Mouse (Mus musculus): ENCODE results near the gene Eid2.
"Not testable (repeated sequence)": the region's sequence is repeated elsewhere in the genome, so short reads cannot be mapped to it uniquely, and the experiment has no call there.

The Eid2 gene

DNA sequence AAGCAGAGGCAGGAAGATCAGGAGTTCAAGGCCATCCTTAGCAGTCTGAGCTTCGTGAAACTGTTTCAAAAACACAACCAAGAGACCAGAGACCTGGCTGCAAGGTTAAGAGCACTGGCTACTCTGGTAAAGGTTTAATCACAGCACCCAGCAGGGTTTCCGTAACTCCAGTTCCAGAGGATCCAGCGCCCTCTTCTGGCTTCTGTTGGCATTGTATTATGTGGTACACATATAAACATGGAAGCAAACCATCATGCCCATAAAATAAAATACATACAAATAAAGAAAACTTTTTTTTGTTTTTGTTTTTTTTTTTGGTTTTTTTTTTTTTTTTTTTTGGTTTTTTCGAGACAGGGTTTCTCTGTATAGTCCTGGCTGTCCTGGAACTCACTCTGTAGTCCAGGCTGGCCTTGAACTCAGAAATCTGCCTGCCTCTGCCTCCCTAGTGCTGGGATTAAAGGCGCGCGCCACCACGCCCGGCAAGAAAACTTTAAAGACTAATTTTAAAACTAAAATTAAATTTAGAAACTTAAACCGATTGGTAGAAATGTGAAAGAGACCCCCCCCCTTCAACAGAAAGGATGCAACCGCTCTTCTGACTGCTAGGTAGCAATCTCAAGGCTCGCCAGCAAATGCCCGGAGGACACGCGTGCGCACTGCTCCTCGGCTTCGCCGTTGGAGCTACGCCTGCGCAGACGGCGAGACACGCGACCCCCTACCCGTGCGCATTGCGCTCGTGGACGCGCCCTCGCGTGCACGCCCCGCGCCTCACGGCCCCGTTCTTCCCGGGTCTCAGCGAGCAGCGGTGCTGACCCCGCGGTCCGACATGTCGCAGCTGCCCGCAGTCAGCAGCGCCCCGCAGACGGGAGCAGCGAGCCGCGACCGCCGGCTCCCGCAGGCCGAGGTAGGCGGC lies at the start of gene Eid2:
Gene Eid2 (plus strand): TSS at position 753 of the 913 bp plus-strand sequence.
- peak; percentile 79 for DNase-seq (ENCODE audit: low read depth, low spot score)

DNA sequence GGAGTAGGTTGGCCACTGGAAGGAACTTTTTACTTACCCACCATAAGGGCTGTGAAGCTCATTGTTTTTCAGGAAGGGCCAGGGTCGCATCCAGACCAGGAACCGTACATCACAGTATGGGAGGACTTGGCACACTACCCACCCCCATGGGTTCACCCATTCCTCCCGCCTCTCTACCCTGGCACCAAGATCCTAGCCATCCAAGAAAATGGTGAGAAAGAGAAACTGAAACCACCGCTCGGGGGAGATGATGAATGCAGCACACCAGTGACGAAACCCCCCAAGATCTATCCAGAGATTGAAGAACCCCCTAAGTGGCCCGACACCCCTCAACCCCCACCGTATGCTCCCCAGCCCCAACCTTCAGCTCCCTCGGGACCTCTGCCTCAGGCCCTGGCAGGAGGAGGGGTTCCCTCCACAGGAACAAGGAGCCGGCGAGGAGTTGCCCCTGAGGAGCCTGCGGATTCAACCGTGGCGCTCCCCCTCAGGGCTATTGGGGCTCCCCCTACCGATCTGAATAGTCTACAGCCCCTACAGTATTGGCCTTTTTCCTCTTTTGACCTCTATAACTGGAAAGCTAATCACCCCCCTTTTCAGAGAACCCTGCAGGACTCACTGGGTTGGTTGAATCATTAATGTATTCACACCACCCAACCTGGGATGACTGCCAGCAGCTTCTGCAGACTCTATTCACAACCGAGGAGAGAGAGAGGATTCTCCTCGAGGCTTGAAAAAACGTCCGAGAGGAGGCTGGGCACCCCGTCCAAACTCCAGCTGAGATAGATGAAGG lies 48.5 kb upstream of the Eid2 start:
- not testable (repeated sequence) for DNase-seq (ENCODE audit: low read depth, low spot score)

DNA sequence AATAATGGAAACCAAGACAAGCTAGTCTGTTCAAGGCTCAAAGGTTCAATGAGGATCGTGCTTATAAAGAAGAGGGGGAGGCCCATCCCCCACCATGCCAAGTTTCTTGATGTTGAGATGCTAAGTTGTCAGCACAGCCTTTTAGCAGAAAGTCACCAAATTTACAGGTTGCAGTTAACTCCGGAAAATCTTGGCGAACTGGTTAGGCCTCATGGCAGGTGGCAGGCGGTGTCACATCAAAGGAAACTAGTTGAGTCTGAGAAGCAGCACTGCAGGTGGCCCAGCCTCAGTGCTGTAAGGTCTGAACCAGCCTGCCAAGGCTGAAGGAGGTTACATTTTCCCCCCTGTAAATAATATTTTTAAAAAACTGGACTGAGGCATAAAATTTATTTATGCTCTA lies 40.8 kb upstream of the Eid2 start:
- DNase-seq (ENCODE audit: low read depth, low spot score), result not testable (repeated sequence)

DNA sequence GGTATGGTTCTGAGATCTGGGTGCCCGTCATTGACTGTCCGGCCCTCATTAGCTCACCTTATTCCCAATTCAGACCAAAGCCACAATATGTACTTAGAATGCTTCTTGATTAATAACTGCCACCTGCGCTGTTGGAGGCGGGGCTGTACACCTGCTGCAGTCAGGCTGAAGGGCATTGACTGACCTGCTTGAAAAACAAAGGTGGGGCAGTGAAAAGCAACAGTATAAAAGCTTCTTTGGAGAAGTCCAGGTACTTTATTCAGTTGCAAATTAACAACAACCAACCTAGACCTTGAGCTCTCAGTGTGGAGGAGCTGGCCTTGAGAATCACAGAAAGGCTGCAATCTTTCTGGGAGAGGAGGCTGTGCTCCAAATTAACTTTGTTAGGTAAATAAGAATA lies 40.3 kb upstream of the Eid2 start:
- not testable (repeated sequence) for DNase-seq (ENCODE audit: low read depth, low spot score)

DNA sequence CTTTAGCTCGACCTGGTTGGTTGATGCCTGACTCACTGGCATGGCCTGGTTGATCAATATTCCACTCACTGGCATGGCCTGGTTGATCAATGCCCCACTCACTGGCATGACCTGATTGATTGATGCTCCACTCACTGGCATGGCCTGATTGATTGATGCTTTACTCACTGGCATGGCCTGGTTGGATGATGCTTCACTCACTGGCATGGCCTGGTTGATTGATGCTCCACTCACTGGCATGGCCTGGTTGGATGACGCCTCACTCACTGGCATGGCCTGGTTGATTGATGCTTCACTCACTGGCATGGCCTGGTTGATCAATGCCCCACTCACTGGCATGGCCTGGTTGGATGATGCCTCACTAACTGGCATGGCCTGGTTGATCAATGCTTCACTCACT lies 23.7 kb upstream of the Eid2 start:
- DNase-seq (ENCODE audit: low read depth, low spot score), result not testable (repeated sequence)

DNA sequence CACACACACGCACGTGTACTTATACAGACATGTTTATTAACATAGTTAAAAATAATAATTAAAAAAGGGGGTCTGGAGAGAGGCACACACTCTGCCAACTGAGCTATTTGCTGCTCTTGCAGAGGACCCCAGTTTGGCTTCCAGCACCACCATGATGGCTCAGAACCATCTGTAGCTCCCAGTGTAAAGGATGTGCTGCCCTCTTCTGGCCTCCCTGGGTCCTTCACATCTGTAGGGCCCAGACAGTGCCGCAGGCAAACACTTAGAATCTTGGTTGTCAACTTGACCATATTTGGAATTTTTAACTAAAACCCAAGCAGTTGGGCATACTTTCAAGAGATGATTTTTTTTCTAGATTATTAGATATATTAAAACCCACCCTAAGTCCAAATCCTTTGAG lies 18.7 kb upstream of the Eid2 start:
- DNase-seq (ENCODE audit: low read depth, low spot score), result no peak

DNA sequence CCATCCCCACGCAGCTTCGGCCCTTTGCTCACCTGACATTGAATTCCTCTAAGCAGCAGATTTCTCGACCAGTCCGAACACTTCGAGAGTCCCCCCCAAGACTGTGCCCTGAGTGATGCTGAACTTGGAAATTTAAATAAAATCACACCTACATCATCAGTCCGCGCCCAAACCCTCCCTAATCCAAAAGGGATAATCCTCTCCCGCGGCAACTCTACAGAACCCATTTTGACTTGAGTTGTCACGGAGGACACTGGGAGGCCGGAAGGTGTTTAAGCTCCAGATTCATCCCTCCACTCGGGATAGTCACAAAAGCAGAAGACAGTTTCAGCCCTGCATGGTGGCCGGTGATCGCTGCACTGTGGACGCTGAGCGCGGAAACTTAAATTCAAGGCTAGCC lies 15.7 kb upstream of the Eid2 start:
- no peak for DNase-seq (ENCODE audit: low read depth, low spot score)

DNA sequence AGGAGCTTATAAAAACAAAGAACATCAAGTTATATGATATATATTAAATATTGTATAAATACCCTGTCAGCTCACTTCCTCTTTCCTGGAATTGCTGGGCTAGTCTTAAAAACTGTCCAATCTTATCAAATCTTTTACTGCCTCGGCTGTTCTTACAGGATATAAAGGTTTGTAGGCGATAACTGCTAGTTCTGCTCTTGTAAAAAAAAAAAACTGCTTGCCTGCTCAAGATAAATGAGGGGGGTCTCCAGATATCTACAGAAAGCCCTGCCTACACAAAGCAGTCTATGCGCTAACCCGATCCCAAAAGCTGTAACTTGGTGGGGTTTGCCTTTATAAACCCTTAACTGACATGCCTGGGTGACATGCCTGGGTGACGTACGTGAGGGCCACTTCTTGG lies 13.1 kb upstream of the Eid2 start:
- no peak for DNase-seq (ENCODE audit: low read depth, low spot score)

DNA sequence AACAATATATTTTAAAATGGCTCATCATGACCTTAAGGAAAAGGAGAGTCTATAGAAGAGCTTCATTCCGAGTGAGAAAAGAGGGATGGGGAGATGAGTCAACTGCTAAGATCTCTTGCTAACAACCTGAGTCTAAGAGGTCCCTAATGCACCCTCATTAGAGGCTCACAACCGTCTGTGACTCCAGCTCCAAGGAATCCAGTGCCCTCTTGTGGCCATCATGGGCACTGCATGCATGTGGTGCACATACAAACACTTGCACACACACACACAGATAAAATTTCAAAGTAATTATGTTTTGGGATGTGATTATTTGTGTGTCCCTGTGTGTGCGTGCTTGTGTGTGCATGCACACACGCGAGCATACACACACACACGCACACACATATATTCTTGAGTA lies 12.2 kb upstream of the Eid2 start:
- no peak for DNase-seq (ENCODE audit: low read depth, low spot score)

DNA sequence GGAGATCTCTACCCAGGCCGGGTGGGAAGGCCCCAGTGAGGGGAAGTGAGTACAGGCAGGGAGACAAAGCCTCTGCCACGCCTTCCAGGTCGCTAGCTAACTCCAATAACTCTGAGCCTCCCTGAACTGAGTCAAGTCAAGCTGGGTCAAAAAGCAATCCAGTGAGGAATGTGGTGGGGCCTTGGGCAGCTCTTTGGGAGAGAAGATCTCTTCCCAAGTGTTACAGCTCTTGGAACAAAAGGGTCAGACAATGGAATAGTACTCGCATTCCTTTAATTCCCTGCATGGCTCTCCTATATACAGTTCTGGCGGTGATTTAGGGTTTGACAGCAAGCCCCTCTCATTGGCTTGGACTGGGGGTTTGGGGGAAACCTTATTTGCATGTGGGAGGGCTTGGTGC lies 4.8 kb upstream of the Eid2 start:
- no peak for DNase-seq (ENCODE audit: low read depth, low spot score)

DNA sequence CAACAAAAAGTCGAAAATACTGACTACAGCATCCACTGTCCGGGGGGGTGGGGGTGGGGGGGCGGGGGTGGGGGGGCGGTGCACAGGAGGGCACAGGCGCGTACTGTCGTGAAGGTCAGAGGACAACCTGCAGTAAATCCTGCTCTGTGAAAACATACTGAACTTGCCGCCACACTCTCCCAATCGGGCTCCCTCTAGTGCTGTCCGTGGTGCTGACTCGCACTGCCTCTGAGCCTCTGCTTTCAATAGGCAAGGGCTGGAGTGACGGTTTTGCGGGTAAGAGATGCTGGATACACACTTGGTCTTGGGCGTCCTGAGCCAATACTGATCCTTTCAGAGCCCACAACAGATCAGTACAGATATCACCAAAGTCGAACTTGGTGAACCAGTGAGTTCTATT lies 3.9 kb upstream of the Eid2 start:
- peak; percentile 53 for DNase-seq (ENCODE audit: low read depth, low spot score)

DNA sequence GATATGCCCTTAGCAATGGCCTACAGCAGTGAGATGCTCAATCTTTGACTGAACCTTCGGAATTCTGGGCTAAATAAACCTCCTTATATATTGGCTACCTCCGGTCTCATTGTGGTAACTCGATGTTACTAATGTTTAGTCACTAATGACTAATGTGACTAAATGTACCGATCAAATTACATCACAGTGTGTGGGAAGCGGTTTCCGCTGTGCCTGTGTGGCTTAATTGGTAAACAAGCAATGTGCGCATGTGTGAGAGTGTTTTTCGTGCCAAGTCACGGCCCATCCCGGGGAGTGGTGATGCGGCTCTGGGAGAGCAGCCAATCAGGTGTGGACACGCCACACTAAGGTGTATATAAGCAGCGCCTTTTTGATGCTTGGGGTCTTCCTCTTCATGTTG lies 2.3 kb upstream of the Eid2 start:
- DNase-seq (ENCODE audit: low read depth, low spot score), result no peak

DNA sequence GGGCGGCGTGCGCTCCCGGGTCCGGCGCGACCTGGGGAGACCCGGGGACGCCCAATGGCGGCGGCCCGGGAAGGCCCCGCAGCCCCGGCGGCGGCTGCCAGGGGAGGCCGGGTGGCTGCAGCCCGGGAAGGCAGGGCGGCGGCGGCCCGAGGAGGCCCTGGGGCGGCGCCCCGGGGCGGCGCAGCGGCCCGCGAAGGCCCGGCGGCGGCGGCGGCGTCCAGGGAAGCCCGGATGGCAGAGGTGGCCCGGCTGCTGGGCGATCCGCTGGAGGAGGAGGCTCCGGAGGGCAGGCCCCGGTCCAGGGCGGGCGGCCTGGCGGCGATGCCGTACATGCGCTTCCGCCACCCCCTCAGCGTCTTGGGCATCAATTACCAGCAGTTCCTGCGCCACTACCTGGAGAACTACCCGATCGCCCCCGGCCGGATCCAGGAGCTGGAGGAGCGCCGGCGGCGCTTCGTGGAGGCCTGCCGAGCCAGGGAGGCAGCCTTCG lies 406 bp downstream of the Eid2 start:
- peak; percentile 48 for DNase-seq (ENCODE audit: low read depth, low spot score)

DNA sequence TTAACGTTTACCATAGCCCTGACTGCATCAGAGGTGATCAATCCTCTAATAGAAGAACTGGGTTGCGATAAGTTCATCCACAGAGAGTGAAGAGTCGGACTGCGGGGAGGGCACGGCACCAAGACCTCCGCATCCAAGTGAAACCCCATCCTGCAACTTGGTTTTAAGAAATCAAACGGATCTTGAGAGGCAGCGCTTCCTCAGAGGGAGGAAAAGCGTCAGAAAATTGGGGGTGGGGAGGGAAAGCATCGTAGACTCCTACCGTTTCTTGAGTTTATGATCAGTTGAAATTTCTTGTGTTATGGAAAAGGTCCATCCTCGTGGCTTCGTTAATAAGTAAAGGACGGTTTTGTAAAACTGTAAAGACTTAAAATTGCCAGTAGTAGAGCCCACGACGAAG lies 895 bp downstream of the Eid2 start:
- DNase-seq (ENCODE audit: low read depth, low spot score), result no peak

DNA sequence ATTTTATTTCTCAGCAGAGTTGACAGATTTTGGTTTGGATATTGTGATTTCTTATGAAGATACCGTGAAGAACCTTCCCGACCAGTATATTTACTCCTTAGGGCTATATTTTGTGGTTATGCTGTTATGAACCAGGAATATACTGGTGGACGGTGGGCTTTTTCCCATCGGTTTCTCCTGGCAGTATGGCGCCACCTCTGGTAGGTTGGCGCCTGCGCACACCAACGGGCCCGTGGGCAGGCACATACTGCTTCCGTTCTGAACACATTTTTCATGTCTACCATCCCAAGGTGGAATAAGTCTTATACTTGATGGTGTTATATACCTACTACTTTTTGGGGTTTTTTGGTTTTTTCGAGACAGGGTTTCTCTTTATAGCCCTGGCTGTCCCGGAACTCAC lies 1.7 kb downstream of the Eid2 start:
- peak; percentile 18 for DNase-seq (ENCODE audit: low read depth, low spot score)

DNA sequence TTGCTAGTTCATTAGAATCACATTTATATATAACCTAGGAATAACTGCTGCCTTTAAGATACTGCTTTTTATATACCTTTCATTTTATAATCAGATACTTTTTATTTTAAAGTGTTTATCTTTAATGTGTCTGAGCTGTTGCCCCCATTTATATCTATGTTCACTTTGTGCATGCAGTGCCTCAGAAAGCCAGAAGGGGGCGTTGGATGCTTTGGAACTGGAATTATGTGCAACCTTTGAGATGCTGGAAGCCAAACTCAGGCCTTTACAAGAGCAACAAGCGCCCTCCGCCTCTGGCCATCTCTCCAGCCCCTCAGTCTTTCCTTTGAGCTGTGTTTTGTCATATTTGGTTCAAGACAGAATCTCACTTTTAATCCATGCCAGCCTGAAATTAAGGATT lies 4.1 kb downstream of the Eid2 start:
- no peak for DNase-seq (ENCODE audit: low read depth, low spot score)

DNA sequence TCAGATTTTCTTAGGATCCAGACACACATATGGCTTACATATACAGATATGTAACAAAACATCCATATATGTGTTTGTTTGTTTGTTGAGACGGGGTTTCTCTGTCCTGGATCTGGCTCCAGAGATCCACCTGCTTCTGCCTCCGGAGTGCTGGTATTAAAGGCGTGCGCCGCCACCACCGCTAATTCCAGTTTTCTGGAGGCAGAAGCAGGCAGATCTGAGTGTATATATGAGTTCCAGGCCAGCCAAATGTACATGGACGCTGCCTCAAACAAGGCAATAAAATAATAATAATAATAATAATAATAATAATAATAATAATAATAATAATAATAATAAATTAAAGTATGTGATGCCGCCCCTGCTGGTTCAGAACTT lies 9.5 kb downstream of the Eid2 start:
- no peak for DNase-seq (ENCODE audit: low read depth, low spot score)

DNA sequence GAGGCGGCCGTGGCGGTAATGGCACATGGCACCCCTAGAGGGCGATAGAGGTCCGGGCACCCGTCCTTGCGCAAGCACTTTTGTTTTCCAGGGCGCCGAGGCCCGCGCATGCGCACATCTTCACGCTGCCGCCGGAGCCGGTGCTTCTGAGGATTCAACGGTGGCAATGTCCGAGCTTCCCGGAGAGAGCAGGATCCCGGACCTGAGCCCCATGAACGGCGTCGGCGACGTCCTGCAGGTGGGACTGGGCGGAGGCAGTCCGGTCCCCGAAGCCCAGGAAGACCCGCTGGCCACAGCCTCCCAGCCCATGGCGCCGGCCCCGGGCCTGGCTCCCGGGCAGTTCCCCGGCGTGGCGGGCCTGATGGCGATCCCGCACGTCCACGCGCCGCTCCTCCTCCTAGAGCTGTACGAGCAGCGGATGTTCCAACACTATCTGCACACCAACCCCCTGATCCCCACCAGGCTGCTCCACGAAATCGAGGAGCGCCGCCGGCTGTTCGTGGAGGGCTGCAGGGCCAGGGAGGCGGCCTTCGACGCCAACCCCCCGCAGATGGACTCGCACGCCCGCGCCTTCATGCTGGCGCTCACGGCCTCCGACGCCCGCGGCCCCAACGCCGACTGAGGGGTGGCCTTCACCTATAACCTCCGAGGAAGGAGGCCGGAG lies 10.1 kb downstream of the Eid2 start, which contains the start of gene Eid2b:
Gene Eid2b (plus strand): TSS at position 125 of the 664 bp plus-strand sequence.
- peak; percentile 93 for DNase-seq (ENCODE audit: low read depth, low spot score)

DNA sequence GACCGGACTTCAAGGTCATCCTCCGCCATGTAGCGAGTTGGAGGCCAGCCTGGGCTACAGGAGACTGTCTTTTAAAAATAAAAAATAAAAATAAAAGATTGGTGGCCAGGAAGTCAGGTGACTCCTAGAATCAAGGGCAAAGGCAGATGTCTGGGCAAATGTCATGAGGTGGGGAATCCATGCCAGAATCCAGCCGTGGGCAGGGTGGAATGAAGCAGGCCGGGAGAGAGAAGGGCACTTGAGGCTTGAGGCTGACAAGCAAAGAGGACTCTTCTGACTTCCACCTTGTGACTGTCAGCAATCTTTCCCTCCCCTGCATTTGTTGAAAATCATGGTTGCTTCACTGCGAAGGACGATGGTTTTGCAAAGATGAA lies 10.6 kb downstream of the Eid2 start:
- DNase-seq (ENCODE audit: low read depth, low spot score), result no peak

DNA sequence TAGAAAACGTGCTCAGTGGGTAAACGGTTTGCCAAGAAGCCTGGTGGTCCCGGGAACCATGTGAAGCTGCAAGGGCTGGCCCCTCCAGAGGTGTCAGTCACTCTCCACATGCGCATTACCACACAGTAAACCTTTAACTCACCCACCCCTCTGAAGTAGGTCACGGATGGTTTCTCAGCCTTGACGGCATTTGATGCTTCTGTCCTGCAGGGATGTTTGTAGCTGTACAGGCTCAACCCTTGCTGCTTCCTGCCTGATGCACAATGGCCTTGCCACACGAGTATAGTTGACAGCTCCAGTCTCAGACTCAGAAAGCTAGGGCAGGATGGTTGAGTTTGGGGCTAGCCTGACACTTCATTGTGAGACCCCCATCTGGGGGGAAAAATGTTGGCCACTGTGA lies 12.9 kb downstream of the Eid2 start:
- DNase-seq (ENCODE audit: low read depth, low spot score), result no peak

DNA sequence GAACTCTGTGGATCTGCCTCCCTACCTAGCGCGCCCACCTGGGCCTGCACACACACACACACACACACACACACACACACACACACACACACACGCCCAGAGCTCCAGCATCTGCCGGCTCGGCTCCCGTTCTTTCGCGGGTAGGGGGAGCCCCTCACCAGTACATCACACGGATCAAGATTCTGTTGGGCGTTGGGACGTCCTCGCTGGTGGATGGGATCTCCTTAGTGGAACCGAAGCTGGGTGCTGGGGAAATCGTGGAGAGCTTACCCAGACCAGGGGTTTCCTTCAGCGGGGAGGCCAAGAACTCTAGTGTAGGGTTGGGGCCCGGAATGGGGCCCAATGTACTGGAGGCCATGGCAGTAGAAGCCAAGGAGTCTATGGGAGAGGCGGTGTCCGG lies 22.5 kb downstream of the Eid2 start:
- DNase-seq (ENCODE audit: low read depth, low spot score), result peak; percentile 12
